ENCODE assay signal across 8 mouse cellular contexts in genomic region chr6:91515545-91516449, GRCm38 (mm10). TPM values are rescaled to one million over a fixed set of nuclear protein-coding genes. Genes with fewer than 3 reads are reported as not detected.
A peak's percentile ranks its signal among the peaks of the same experiment; 100 is the strongest.
DNase-seq lines count a peak whose midpoint lies in the region; ATAC-seq and TF ChIP-seq lines count a peak whose summit lies in the region.

Xpc (minus strand) TSS chr6:91515888.
Lsm3 (plus strand) TSS chr6:91515928.

- H3K4me2 ChIP-seq in lung, postnatal 0 days (replicated peaks; ENCODE audit: low read depth, low read length) = peak within 1 kb of the TSS; percentile 77

- H3K27me3 ChIP-seq in hindbrain, embryonic 10.5 days (ENCODE audit: insufficient read depth, poor library complexity, severe bottlenecking) = no peaks in the 10 kb centered on the region
- no peaks in the 10 kb centered on the region for H3K27me3 ChIP-seq in lung, postnatal 0 days (replicated peaks; ENCODE audit: insufficient read depth, low read length)

- peak within 1 kb of the TSS; percentile 93 for H3K27ac ChIP-seq in hindbrain, embryonic 10.5 days
- peak within 1 kb of the TSS; percentile 81 for H3K27ac ChIP-seq in lung, postnatal 0 days (ENCODE audit: low read length)

- H3K9me3 ChIP-seq in hindbrain, embryonic 10.5 days = no peaks in the 10 kb centered on the region
- H3K9me3 ChIP-seq in lung, postnatal 0 days (ENCODE audit: low read length) = no peaks in the 10 kb centered on the region

- ATAC-seq in frontal cortex, adult (ENCODE audit: low TSS enrichment) = peak; percentile 86
- ATAC-seq in lung, postnatal 0 days = peak; percentile 99

- peaks cover 50% of the 10 kb centered on the region for H3K36me3 ChIP-seq in hindbrain, embryonic 10.5 days
- H3K36me3 ChIP-seq in lung, postnatal 0 days (ENCODE audit: insufficient read depth, low read length) = peaks cover 9% of the 10 kb centered on the region; the same call in 1 of the 2 replicates

- WGBS in hindbrain, embryonic 10.5 days = under 1% methylated on average over 80 of the region's 80 CpGs
- WGBS in lung, postnatal 0 days = under 1% methylated on average over 78 of the region's 80 CpGs

- peaks cover 30% of the 10 kb centered on the region for H3K4me1 ChIP-seq in hindbrain, embryonic 10.5 days (replicated peaks)
- H3K4me1 ChIP-seq in lung, postnatal 0 days (ENCODE audit: insufficient read depth, low read depth, low read length) = peaks cover 4% of the 10 kb centered on the region; the same call in 1 of the 2 replicates

- peak; percentile 98 for DNase-seq in MN1 (ENCODE audit: low spot score)
- peak; percentile 99 for DNase-seq in cerebellum, adult 9-10 months
- DNase-seq in hindbrain, embryonic 10.5 days (ENCODE audit: low spot score) = peak; percentile 98
- peak; percentile 97 for DNase-seq in layer of hippocampus, adult 9-11 months
- peak; percentile 97 for DNase-seq in lung, postnatal 0 days (ENCODE audit: low spot score)
- DNase-seq in ovary, postnatal 14 days (ENCODE audit: low spot score) = peak; percentile 99
- peak; percentile 98 for DNase-seq in thymus, postnatal 14 days

- peak within 1 kb of the TSS; percentile 78 for H3K9ac ChIP-seq in lung, postnatal 0 days (replicated peaks; ENCODE audit: low read depth)

- peak; percentile 68 for TF ChIP-seq EP300 in lung, postnatal 0 days (IDR thresholded peaks at IDR 0.05)

- peak; percentile 32 for TF ChIP-seq CTCF in lung, postnatal 0 days (IDR thresholded peaks at IDR 0.05)

- peak within 1 kb of the TSS; percentile 76 for H3K4me3 ChIP-seq in hindbrain, embryonic 10.5 days
- peak within 1 kb of the TSS; percentile 59 for H3K4me3 ChIP-seq in lung, postnatal 0 days (ENCODE audit: low read depth, low read length)

RNA-seq across cellular contexts. Expression of gene Xpc, which starts in this region (rescaled TPM):
- 23.6 and 23.7 TPM in 2 replicates for polyA plus RNA-seq in hindbrain, embryonic 10.5 days (2016; fragmentation: Nextera tagmentation; extraction: Ambion mirVana)
- 18.5 and 18.6 TPM in 2 replicates for polyA plus RNA-seq in lung, postnatal 0 days (2015; fragmentation: Nextera tagmentation; extraction: Ambion mirVana)

RNA-seq across cellular contexts. Expression of gene Lsm3, which starts in this region (rescaled TPM):
- 340 and 380 TPM in 2 replicates for polyA plus RNA-seq in hindbrain, embryonic 10.5 days (2016; fragmentation: Nextera tagmentation; extraction: Ambion mirVana)
- 94.1 and 101 TPM in 2 replicates for polyA plus RNA-seq in lung, postnatal 0 days (2015; fragmentation: Nextera tagmentation; extraction: Ambion mirVana)

Comparison
In these comparisons a context has a peak if more than half of its experiments do, and no peak if none do; other contexts are left out.
1. Peak in every context shown above with its lines: DNase-seq, ATAC-seq, H3K4me3 ChIP-seq and H3K27ac ChIP-seq.